Mouse (Mus musculus) right cerebral cortex, postnatal 4 days (tissue): ENCODE measurements around the gene Slc27a2.

Source experiments
- DNase-seq: peaks from one replicate; pipeline ENCODE4 v3.0.0-alpha.2; 2022

The Slc27a2 gene

GRCm38 (mm10) chr2:126555533-126555932 is 3.3 kb downstream of the Slc27a2 start:
- DNase-seq: no peak

GRCm38 (mm10) chr2:126560094-126560493 is 7.9 kb downstream of the Slc27a2 start:
- DNase-seq: no peak

- DNase-seq: no peak
Observed at GRCm38 (mm10) chr2:126563411-126564105, 11.4 kb downstream of the Slc27a2 start.

- DNase-seq: no peak
Observed at GRCm38 (mm10) chr2:126572163-126572562, 20.0 kb downstream of the Slc27a2 start.

GRCm38 (mm10) chr2:126572747-126573146 is 20.5 kb downstream of the Slc27a2 start:
- DNase-seq: no peak

- DNase-seq: no peak
Observed at GRCm38 (mm10) chr2:126575391-126576176, 23.4 kb downstream of the Slc27a2 start.

- no peak for DNase-seq
Observed at GRCm38 (mm10) chr2:126577362-126577761, 25.2 kb downstream of the Slc27a2 start.

GRCm38 (mm10) chr2:126579282-126579681 is 27.1 kb downstream of the Slc27a2 start:
- no peak for DNase-seq

GRCm38 (mm10) chr2:126583960-126584359 is 31.8 kb downstream of the Slc27a2 start:
- DNase-seq: no peak

- DNase-seq: no peak
Observed at GRCm38 (mm10) chr2:126584621-126585369, 32.6 kb downstream of the Slc27a2 start.

GRCm38 (mm10) chr2:126587468-126587867 is 35.3 kb downstream of the Slc27a2 start:
- DNase-seq: no peak

- DNase-seq: no peak
Observed at GRCm38 (mm10) chr2:126591304-126591703, 39.1 kb downstream of the Slc27a2 start.

- DNase-seq: peak; percentile 77
Observed at GRCm38 (mm10) chr2:126593831-126594610, 41.8 kb downstream of the Slc27a2 start.

- DNase-seq: no peak
Observed at GRCm38 (mm10) chr2:126596347-126597072, 44.3 kb downstream of the Slc27a2 start.

- no peak for DNase-seq
Observed at GRCm38 (mm10) chr2:126597279-126598241, 45.4 kb downstream of the Slc27a2 start.

- no peak for DNase-seq
Observed at GRCm38 (mm10) chr2:126598359-126598758, 46.2 kb downstream of the Slc27a2 start.

- no peak for DNase-seq
Observed at GRCm38 (mm10) chr2:126599005-126599404, 46.8 kb downstream of the Slc27a2 start.

- no peak for DNase-seq
Observed at GRCm38 (mm10) chr2:126600533-126600932, 48.3 kb downstream of the Slc27a2 start.

- no peak for DNase-seq
Observed at GRCm38 (mm10) chr2:126601918-126602600, 49.9 kb downstream of the Slc27a2 start.

- no peak for DNase-seq
Observed at GRCm38 (mm10) chr2:126606061-126606687, 54.0 kb downstream of the Slc27a2 start.
